Mouse (Mus musculus) retina, postnatal 1 day (tissue): ENCODE data around the gene Supt5.
"Not testable (repeated sequence)": the region's sequence is repeated elsewhere in the genome, so short reads cannot be mapped to it uniquely, and the experiment has no call there.

Experiments used
- DNase-seq: peaks from one replicate; pipeline ENCODE4 v3.0.0-alpha.2; 2012

The Supt5 gene

GRCm38 (mm10) chr7:28338108-28338998 lies at the start of gene Supt5:
Gene Supt5 (minus strand): TSS chr7:28338746.
- DNase-seq: peak; percentile 99

- DNase-seq: not testable (repeated sequence)
Observed at GRCm38 (mm10) chr7:28387384-28387783, 48.8 kb upstream of the Supt5 start.

GRCm38 (mm10) chr7:28386877-28387276 lies 48.3 kb upstream of the Supt5 start:
- not testable (repeated sequence) for DNase-seq

- peak; percentile 90 for DNase-seq
Observed at GRCm38 (mm10) chr7:28386462-28386861, 47.9 kb upstream of the Supt5 start.

GRCm38 (mm10) chr7:28386007-28386406 lies 47.5 kb upstream of the Supt5 start:
- DNase-seq: no peak

- DNase-seq: no peak
Observed at GRCm38 (mm10) chr7:28385196-28385595, 46.6 kb upstream of the Supt5 start.

GRCm38 (mm10) chr7:28384162-28384561 lies 45.6 kb upstream of the Supt5 start:
- no peak for DNase-seq

GRCm38 (mm10) chr7:28383606-28384005 lies 45.1 kb upstream of the Supt5 start:
- DNase-seq: no peak

GRCm38 (mm10) chr7:28382981-28383396 lies 44.4 kb upstream of the Supt5 start:
- peak; percentile 37 for DNase-seq

- peak; percentile 62 for DNase-seq
Observed at GRCm38 (mm10) chr7:28382347-28382951, 43.9 kb upstream of the Supt5 start.

GRCm38 (mm10) chr7:28381938-28382337 lies 43.4 kb upstream of the Supt5 start:
- DNase-seq: peak; percentile 77

- peak; percentile 60 for DNase-seq
Observed at GRCm38 (mm10) chr7:28381017-28381790, 42.7 kb upstream of the Supt5 start.

GRCm38 (mm10) chr7:28380237-28381016 lies 41.9 kb upstream of the Supt5 start, which contains the start of gene Zfp36:
Gene Zfp36 (minus strand): TSS chr7:28380253.
- DNase-seq: no peak

- DNase-seq: peak; percentile 92
Observed at GRCm38 (mm10) chr7:28378769-28379651, 40.5 kb upstream of the Supt5 start.

- no peak for DNase-seq
Observed at GRCm38 (mm10) chr7:28378066-28378690, 39.6 kb upstream of the Supt5 start.

- no peak for DNase-seq
Observed at GRCm38 (mm10) chr7:28377190-28378065, 38.9 kb upstream of the Supt5 start.

GRCm38 (mm10) chr7:28376011-28376771 lies 37.6 kb upstream of the Supt5 start:
- DNase-seq: peak; percentile 36

GRCm38 (mm10) chr7:28375176-28375921 lies 36.8 kb upstream of the Supt5 start:
- DNase-seq: peak; percentile 93
